Mouse (Mus musculus) testis, adult 2 months (tissue): ENCODE results near the gene Prkce.

ENCODE experiments used
- CTCF ChIP-seq: fragments of 200-500 bp; IDR thresholded peaks from 2 replicates; pipeline ENCODE4 v1.5.1; 2012; ENCODE audit warnings: low read depth, mild to moderate bottlenecking, inconsistent platforms, low read length, moderate library complexity; ENCODE audit not compliant: control insufficient read depth, insufficient read depth, insufficient replicate concordance
- POLR2A ChIP-seq: fragments of 200-500 bp; IDR thresholded peaks from 2 replicates; pipeline ENCODE4 v1.6.1; 2012; ENCODE audit warnings: low read depth, mild to moderate bottlenecking, inconsistent platforms, low read length, moderate library complexity; ENCODE audit not compliant: control insufficient read depth

GRCm38 (mm10) chr17:86285058-86285457, 117.5 kb downstream of the Prkce start:
- no peak for TF ChIP-seq POLR2A
- no peak for TF ChIP-seq CTCF
